Mouse (Mus musculus) thymus, adult 2 months (tissue): Measurements from ENCODE around the gene Nanos2.

Experiments used
- CTCF ChIP-seq: fragments of 200-500 bp; IDR thresholded peaks from 2 replicates; pipeline ENCODE4 v1.5.1; 2012; ENCODE audit warnings: mild to moderate bottlenecking, control low read depth, low read length, moderate library complexity, borderline replicate concordance; ENCODE audit not compliant: control insufficient read depth, poor library complexity, insufficient read depth; ENCODE audit errors: extremely low read depth
- POLR2A ChIP-seq: fragments of 200-500 bp; IDR thresholded peaks from 2 replicates; pipeline ENCODE4 v1.6.1; 2012; ENCODE audit warnings: mild to moderate bottlenecking, low read length, control low read depth, moderate library complexity; ENCODE audit not compliant: control insufficient read depth, poor library complexity, insufficient read depth; ENCODE audit errors: extremely low read depth

DNA sequence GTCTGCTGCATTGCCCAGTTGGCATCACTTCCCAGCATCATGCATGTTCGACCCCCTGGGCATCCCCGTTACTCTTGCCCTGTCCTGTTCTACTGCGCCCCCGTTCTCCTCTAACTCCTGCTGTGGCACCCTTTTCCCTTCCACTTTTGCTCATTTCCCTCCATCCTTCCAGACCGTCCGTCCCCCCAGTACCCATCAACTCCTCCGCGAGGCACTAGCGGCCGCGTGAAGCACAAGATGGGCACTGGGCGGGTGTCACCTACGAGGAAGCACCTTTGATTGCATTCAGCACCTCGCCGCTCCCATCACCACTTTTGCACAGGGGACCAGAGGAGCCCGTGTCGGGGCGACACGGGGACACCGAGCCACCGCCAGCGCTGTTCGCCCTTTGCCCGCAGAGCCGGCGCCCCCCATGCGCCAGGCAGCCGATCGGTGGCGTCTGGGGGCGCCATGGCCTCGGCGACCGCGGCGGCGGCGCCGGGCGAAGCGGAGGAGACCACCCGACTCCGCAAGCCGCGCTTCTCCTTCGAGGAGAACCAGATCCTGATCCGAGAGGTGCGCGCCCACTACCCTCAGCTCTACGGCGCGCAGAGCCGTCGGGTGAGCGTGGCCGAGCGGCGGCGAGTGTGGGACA lies 4.6 kb downstream of the Nanos2 start:
- TF ChIP-seq CTCF: peak; percentile 12; the same call in 1 of the 2 replicates
- no peak for TF ChIP-seq POLR2A
